ENCODE assay signal across 21 mouse cellular contexts in genomic region chr7:76053843-76054242, GRCm38 (mm10).
A peak's percentile ranks its signal among the peaks of the same experiment; 100 is the strongest.
DNase-seq lines count a peak whose midpoint lies in the region; ATAC-seq and TF ChIP-seq lines count a peak whose summit lies in the region.
"Had no signal": no experiment of that assay in that cellular context is flagged by ENCODE, and none has a peak within 500 bp of the region (broad histone marks: within the 10 kb centered on the region; RNA-seq: fewer than 3 reads in every experiment).

No protein-coding gene starts in this region.

- no peaks in the 10 kb centered on the region for H3K36me3 ChIP-seq in forebrain, embryonic 16.5 days (ENCODE audit: control insufficient read depth, insufficient read depth)
- H3K36me3 ChIP-seq in forebrain, embryonic 10.5 days (replicated peaks) = no peaks in the 10 kb centered on the region
- H3K36me3 ChIP-seq: embryonic facial prominence, embryonic 10.5 days; hindbrain, embryonic 12.5 days; limb, embryonic 15.5 days; midbrain, embryonic 13.5 days had no signal

- no peaks in the 10 kb centered on the region for H3K4me1 ChIP-seq in forebrain, embryonic 16.5 days (replicated peaks; ENCODE audit: control insufficient read depth, insufficient read depth, low read length)
- no peaks in the 10 kb centered on the region for H3K4me1 ChIP-seq in forebrain, embryonic 10.5 days
- H3K4me1 ChIP-seq: embryonic facial prominence, embryonic 10.5 days; hindbrain, embryonic 12.5 days; limb, embryonic 15.5 days; midbrain, embryonic 13.5 days had no signal

- H3K27me3 ChIP-seq in forebrain, embryonic 16.5 days (replicated peaks; ENCODE audit: control insufficient read depth, insufficient read depth, low read length) = no peaks in the 10 kb centered on the region
- no peaks in the 10 kb centered on the region for H3K27me3 ChIP-seq in forebrain, embryonic 10.5 days (ENCODE audit: poor library complexity, severe bottlenecking)
- H3K27me3 ChIP-seq: hindbrain, embryonic 12.5 days; limb, embryonic 15.5 days; midbrain, embryonic 13.5 days had no signal

- no peak overlapping the region for H3K9ac ChIP-seq in forebrain, embryonic 16.5 days (replicated peaks; ENCODE audit: low read depth, low read length)
- H3K9ac ChIP-seq: hindbrain, embryonic 12.5 days; limb, embryonic 15.5 days; liver, embryonic 14.5 days; lung, embryonic 14.5 days; midbrain, embryonic 13.5 days had no signal

- intact Hi-C loops in left cerebral cortex, postnatal 4 days (cut with DNase I) = no loop called here

- TF ChIP-seq CTCF in brain, embryonic 14.5 days (IDR thresholded peaks at IDR 0.05; ENCODE audit: borderline replicate concordance, extremely low read depth, insufficient read depth, insufficient read length) = no peak

- H3K4me3 ChIP-seq in forebrain, embryonic 16.5 days (replicated peaks; ENCODE audit: low read length) = no peak overlapping the region
- H3K4me3 ChIP-seq in forebrain, embryonic 10.5 days = no peak overlapping the region
- H3K4me3 ChIP-seq: embryonic facial prominence, embryonic 10.5 days; hindbrain, embryonic 12.5 days; limb, embryonic 15.5 days; midbrain, embryonic 13.5 days had no signal

- no peak overlapping the region for H3K4me2 ChIP-seq in forebrain, embryonic 16.5 days (ENCODE audit: low read length)
- H3K4me2 ChIP-seq: hindbrain, embryonic 12.5 days; limb, embryonic 15.5 days; lung, embryonic 14.5 days; midbrain, embryonic 13.5 days had no signal

- DNase-seq in forebrain, embryonic 10.5 days (ENCODE audit: extremely low spot score, low spot score) = no peak
- DNase-seq in left cerebral cortex, adult 11 months (ENCODE audit: low spot score) = peak; percentile 9
- no peak for DNase-seq in left cerebral cortex, postnatal 4 days
- DNase-seq in brain, embryonic 14.5 days (ENCODE audit: low read depth) = peak; percentile 35
- DNase-seq in layer of hippocampus, adult 9-11 months = peak; percentile 52
- DNase-seq in gastrocnemius, postnatal 25 days = no peak
- DNase-seq in thymus, postnatal 36 days = no peak
- DNase-seq: adrenal gland, postnatal 10 days; cerebellum, adult 11 months; cerebellum, adult 9-11 months; kidney, adult 2 months; lung, embryonic 14.5 days; thymus, adult 2 months had no signal

- WGBS in forebrain, embryonic 16.5 days = 53% methylated on average over 3 of the region's 3 CpGs
- WGBS in forebrain, embryonic 10.5 days = 67% methylated on average over 3 of the region's 3 CpGs

- TF ChIP-seq POLR2A in brain, embryonic 14.5 days (IDR thresholded peaks at IDR 0.05; ENCODE audit: borderline replicate concordance, extremely low read depth, insufficient read depth, insufficient read length, poor library complexity, severe bottlenecking) = no peak

- no peaks in the 10 kb centered on the region for H3K9me3 ChIP-seq in forebrain, embryonic 16.5 days (ENCODE audit: control insufficient read depth, low read length)
- no peaks in the 10 kb centered on the region for H3K9me3 ChIP-seq in forebrain, embryonic 10.5 days
- H3K9me3 ChIP-seq: embryonic facial prominence, embryonic 10.5 days; hindbrain, embryonic 12.5 days; limb, embryonic 15.5 days; midbrain, embryonic 13.5 days had no signal

- H3K27ac ChIP-seq in forebrain, embryonic 16.5 days (ENCODE audit: low read length) = 0 out of 2 replicates have a peak overlapping the region, but pooled peaks have one; percentile 33
- H3K27ac ChIP-seq in forebrain, embryonic 10.5 days = no peak overlapping the region
- H3K27ac ChIP-seq: embryonic facial prominence, embryonic 10.5 days; hindbrain, embryonic 12.5 days; kidney, postnatal 0 days; limb, embryonic 15.5 days; liver, embryonic 14.5 days; midbrain, embryonic 13.5 days had no signal

- ATAC-seq in forebrain, embryonic 16.5 days = 0 out of 2 replicates have a peak, but pooled peaks have one; percentile 45
- ATAC-seq: inflammation-experienced regulatory T-cells, adult 6 months; midbrain, embryonic 13.5 days had no signal

Comparison
In these comparisons a context has a peak if more than half of its experiments do, and no peak if none do; other contexts are left out.
1. DNase-seq: peak in left cerebral cortex, adult 11 months (single experiment), brain, embryonic 14.5 days (single experiment) and layer of hippocampus, adult 9-11 months (single experiment); none in forebrain, embryonic 10.5 days (single experiment), left cerebral cortex, postnatal 4 days (single experiment), gastrocnemius, postnatal 25 days (single experiment) and thymus, postnatal 36 days (0 of 2).